Mouse (Mus musculus): ENCODE results near the gene Lzts3.

- TF ChIP-seq CTCF (IDR thresholded peaks at IDR 0.05; ENCODE audit: extremely low read depth, insufficient read depth, low read length) (no peak), POLR2A (IDR thresholded peaks at IDR 0.05; ENCODE audit: extremely low read depth, insufficient read depth, low read length) (no peak)
These were observed 47.0 kb downstream of the Lzts3 start for GRCm38 (mm10) chr2:130595596-130595995.
